Mouse (Mus musculus) CH12.LX (cell line): ENCODE data around the gene Tmod1. TPM values are rescaled to one million over a fixed set of nuclear protein-coding genes. Genes with fewer than 3 reads are reported as not detected.

ENCODE experiments used
- DNase-seq: peaks from one replicate; pipeline ENCODE4 v3.0.0-alpha.2; 2013; ENCODE audit errors: extremely low read depth
- H3K27ac ChIP-seq: 2 replicates; pipeline ENCODE4 v1.5.1; 2012; ENCODE audit warnings: low read depth, mild to moderate bottlenecking, control low read depth, moderate library complexity; ENCODE audit not compliant: insufficient read depth
- H3K27me3 ChIP-seq: replicated peaks from 2 replicates; pipeline ENCODE3; 2012; ENCODE audit warnings: inconsistent platforms
- H3K36me3 ChIP-seq, 2 experiments: replicated peaks in 1 of 2; 2 replicates each; pipeline versions ENCODE3 to v1.6.1; 2012; ENCODE audit warnings: inconsistent platforms in 1 of 2, low read length in 1 of 2, mild to moderate bottlenecking in 1 of 2, mixed read lengths in 1 of 2, moderate library complexity in 1 of 2; ENCODE audit not compliant: control insufficient read depth in 1 of 2, insufficient read depth in 1 of 2
- H3K4me1 ChIP-seq, 2 experiments: 2 replicates each; pipeline ENCODE4 v1.6.1; 2012; ENCODE audit warnings: inconsistent platforms in 1 of 2, moderate library complexity in 1 of 2; ENCODE audit not compliant: insufficient read depth in 2 of 2, control insufficient read depth in 1 of 2
- H3K4me2 ChIP-seq: 2 replicates; pipeline ENCODE4 v1.6.1; 2012; ENCODE audit warnings: low read depth, mild to moderate bottlenecking, control low read depth; ENCODE audit not compliant: poor library complexity, insufficient read depth, severe bottlenecking
- H3K4me3 ChIP-seq, 3 experiments: fragments of 150-350 bp in 1 of 3; sonication (generic) in 1 of 3; replicated peaks in 1 of 3; 2 replicates each; pipeline versions ENCODE3 to v1.5.1; 2011 to 2012; ENCODE audit warnings: low read depth in 2 of 3, low read length in 2 of 3, mild to moderate bottlenecking in 2 of 3, moderate library complexity in 2 of 3, control low read depth in 1 of 3, improper control_type of control experiment in 1 of 3, inconsistent platforms in 1 of 3, mixed read lengths in 1 of 3; ENCODE audit not compliant: poor library complexity in 1 of 3
- H3K79me2 ChIP-seq: replicated peaks from 2 replicates; pipeline ENCODE4 v1.6.1; 2012; ENCODE audit warnings: mild to moderate bottlenecking, moderate library complexity; ENCODE audit not compliant: control insufficient read depth, poor library complexity, insufficient read depth, severe bottlenecking; ENCODE audit errors: extremely low read depth
- H3K9ac ChIP-seq: 2 replicates; pipeline ENCODE4 v1.6.1; 2012; ENCODE audit warnings: low read depth, mild to moderate bottlenecking, control low read depth, moderate library complexity; ENCODE audit not compliant: insufficient read depth
- H3K9me3 ChIP-seq: replicated peaks from 2 replicates; pipeline ENCODE3; 2012; ENCODE audit warnings: low read length, inconsistent platforms, mixed read lengths
- BHLHE40 ChIP-seq: IDR thresholded peaks from 2 replicates; pipeline ENCODE4 v1.6.1; 2011; ENCODE audit warnings: mild to moderate bottlenecking, low read depth, low read length, improper control_type of control experiment
- E2F4 ChIP-seq: IDR thresholded peaks from 2 replicates; pipeline ENCODE4 v1.6.1; 2011; ENCODE audit warnings: low read depth, low read length, improper control_type of control experiment; ENCODE audit not compliant: insufficient replicate concordance
- ELF1 ChIP-seq: IDR thresholded peaks from 2 replicates; pipeline ENCODE4 v1.6.1; 2014; ENCODE audit warnings: low read depth, mild to moderate bottlenecking, inconsistent platforms, low read length, improper control_type of control experiment
- IRF4 ChIP-seq: IDR thresholded peaks from 2 replicates; pipeline ENCODE4 v1.6.1; 2014; ENCODE audit warnings: low read depth, mild to moderate bottlenecking, inconsistent platforms, low read length, improper control_type of control experiment
- JUND ChIP-seq: conservative IDR thresholded peaks from 2 replicates; pipeline ENCODE4 v1.6.1; 2011; ENCODE audit warnings: low read depth, low read length, improper control_type of control experiment
- MAX ChIP-seq: IDR thresholded peaks from 2 replicates; pipeline ENCODE4 v1.6.1; 2011; ENCODE audit warnings: low read length, improper control_type of control experiment
- MAZ ChIP-seq: IDR thresholded peaks from 2 replicates; pipeline ENCODE4 v1.6.1; 2012; ENCODE audit warnings: low read depth, mild to moderate bottlenecking, inconsistent platforms, low read length, improper control_type of control experiment, moderate library complexity
- MEF2A ChIP-seq: IDR thresholded peaks from 2 replicates; pipeline ENCODE4 v1.6.1; 2014; ENCODE audit warnings: low read depth, mild to moderate bottlenecking, inconsistent platforms, low read length, improper control_type of control experiment, borderline replicate concordance
- MXI1 ChIP-seq: IDR thresholded peaks from 2 replicates; pipeline ENCODE4 v1.6.1; 2011; ENCODE audit warnings: mild to moderate bottlenecking, low read depth, low read length, improper control_type of control experiment
- MYC ChIP-seq: IDR thresholded peaks from 2 replicates; pipeline ENCODE4 v1.6.1; 2011; ENCODE audit warnings: low read depth, mild to moderate bottlenecking, improper control_type of control experiment, low read length
- NELFE ChIP-seq: IDR thresholded peaks from 2 replicates; pipeline ENCODE4 v1.6.1; 2011; ENCODE audit warnings: low read depth, low read length, improper control_type of control experiment
- NRF1 ChIP-seq: IDR thresholded peaks from 2 replicates; pipeline ENCODE4 v1.6.1; 2014; ENCODE audit warnings: low read depth, mild to moderate bottlenecking, inconsistent platforms, low read length, improper control_type of control experiment, moderate library complexity
- PAX5 ChIP-seq: IDR thresholded peaks from 2 replicates; pipeline ENCODE4 v1.6.1; 2012; ENCODE audit warnings: low read length, inconsistent platforms, mixed read lengths
- POLR2A ChIP-seq: IDR thresholded peaks from 2 replicates; pipeline ENCODE4 v1.6.1; 2011; ENCODE audit warnings: low read depth, mild to moderate bottlenecking, improper control_type of control experiment, low read length
- POLR2AphosphoS2 ChIP-seq: IDR thresholded peaks from 2 replicates; pipeline ENCODE4 v1.6.1; 2011; ENCODE audit warnings: low read depth, low read length, improper control_type of control experiment
- RCOR1 ChIP-seq: conservative IDR thresholded peaks from 2 replicates; pipeline ENCODE4 v1.6.1; 2012; ENCODE audit warnings: low read depth, mild to moderate bottlenecking, inconsistent platforms, low read length, improper control_type of control experiment
- SIN3A ChIP-seq: IDR thresholded peaks from 2 replicates; pipeline ENCODE4 v1.6.1; 2012; ENCODE audit warnings: low read length, improper control_type of control experiment, inconsistent platforms
- SMC3 ChIP-seq: IDR thresholded peaks from 2 replicates; pipeline ENCODE4 v1.6.1; 2011; ENCODE audit warnings: low read depth, low read length, improper control_type of control experiment
- TBP ChIP-seq: conservative IDR thresholded peaks from 2 replicates; pipeline ENCODE4 v1.6.1; 2011; ENCODE audit warnings: low read depth, low read length, improper control_type of control experiment
- TCF12 ChIP-seq: IDR thresholded peaks from 2 replicates; pipeline ENCODE4 v1.6.1; 2014; ENCODE audit warnings: low read depth, mild to moderate bottlenecking, inconsistent platforms, low read length, improper control_type of control experiment
- UBTF ChIP-seq: IDR thresholded peaks from 2 replicates; pipeline ENCODE4 v1.6.1; 2012; ENCODE audit warnings: low read depth, mild to moderate bottlenecking, inconsistent platforms, low read length, improper control_type of control experiment, moderate library complexity
- USF2 ChIP-seq: conservative IDR thresholded peaks from 2 replicates; pipeline ENCODE4 v1.6.1; 2011; ENCODE audit warnings: low read depth, low read length, improper control_type of control experiment
- ZMIZ1 ChIP-seq: IDR thresholded peaks from 2 replicates; pipeline ENCODE4 v1.6.1; 2012; ENCODE audit warnings: low read depth, mild to moderate bottlenecking, inconsistent platforms, low read length, improper control_type of control experiment
- ZNF384 ChIP-seq: IDR thresholded peaks from 2 replicates; pipeline ENCODE4 v1.6.1; 2012; ENCODE audit warnings: low read depth, low read length, improper control_type of control experiment, inconsistent platforms
- dilution Hi-C: fragments of 300-500 bp; cut with MboI; formaldehyde crosslinking; loops from 2 replicates; pipeline ENCODE4 v1.14.3; 2020; ENCODE audit warnings: low sequenced_read_pairs; ENCODE audit not compliant: extremely low pct_unique_long_range_greater_than_20kb, extremely low pct_ligation_motif_present
- in situ Hi-C: fragments of 300-500 bp; cut with MboI; formaldehyde crosslinking; loops from 3 replicates; pipeline ENCODE4 v1.14.3; 2019; ENCODE audit warnings: low sequenced_read_pairs, low pct_ligation_motif_present, low pct_unique_long_range_greater_than_20kb, mixed read lengths
- polyA plus RNA-seq: library from polyadenylated mRNA; unstranded; fragments of >175 nt; gene quantifications from 2 replicates; pipeline ENCODE4 v1.2.1, GENCODE M21; 2012; ENCODE audit warnings: low read depth; ENCODE audit not compliant: insufficient read length
- total RNA-seq, 2 experiments: library from RNA; depleted of rRNA; stranded (reverse); fragments of 300-350 nt in 1 of 2; fragments of >200 nt in 1 of 2; gene quantifications; 2 replicates each; pipeline ENCODE4 v1.2.3; 2012 to 2014

Gene Tmod1
- total and polyA plus RNA-seq, 3 experiments: 0.93 to 3.1 (median 2.5) TPM

GRCm38 (mm10) chr4:46097591-46097990 is 58.9 kb downstream of the Tmod1 start:
- Histone ChIP-seq H3K9ac (no peak overlapping the region), H3K4me1 (peaks cover 33 to 53% of the 10 kb centered on the region in 2 experiments), H3K4me3 (no peak overlapping the region), H3K27me3 (no peaks in the 10 kb centered on the region), H3K27ac (no peak overlapping the region), H3K4me2 (no peak overlapping the region), H3K9me3 (no peaks in the 10 kb centered on the region), H3K36me3 (peaks cover 0 to 20% of the 10 kb centered on the region in 2 experiments), H3K79me2 (no peaks in the 10 kb centered on the region)
- TF ChIP-seq POLR2A (no peak), ZNF384 (no peak), MEF2A (no peak), POLR2AphosphoS2 (no peak), MAX (no peak), ELF1 (no peak), ZMIZ1 (no peak), RCOR1 (no peak), IRF4 (no peak), NELFE (no peak), PAX5 (no peak), TCF12 (no peak), MAZ (no peak), NRF1 (no peak), UBTF (no peak), SMC3 (no peak), E2F4 (no peak), JUND (no peak), USF2 (no peak)
- dilution Hi-C loops (no loop called here), in situ Hi-C loops (loop anchor here (5.0 kb wide), 1 partner anchor 50 kb away; no protein-coding TSS in a partner anchor)
- DNase-seq: no peak

- Histone ChIP-seq H3K4me2 (no peak overlapping the region), H3K9me3 (no peaks in the 10 kb centered on the region), H3K27ac (no peak overlapping the region), H3K9ac (no peak overlapping the region), H3K4me3 (no peak overlapping the region), H3K79me2 (no peaks in the 10 kb centered on the region), H3K4me1 (peaks cover 35 to 57% of the 10 kb centered on the region in 2 experiments), H3K27me3 (no peaks in the 10 kb centered on the region), H3K36me3 (peaks cover 0 to 17% of the 10 kb centered on the region in 2 experiments)
- no peak for TF ChIP-seq MYC
- no peak for TF ChIP-seq BHLHE40
- TF ChIP-seq MAX: no peak
- no peak for TF ChIP-seq NELFE
- no peak for TF ChIP-seq SIN3A
- no peak for TF ChIP-seq TBP
- no peak for TF ChIP-seq ZNF384
- TF ChIP-seq MXI1: no peak
- in situ Hi-C loops (loop anchor here (5.0 kb wide), 1 partner anchor 52 kb away; no protein-coding TSS in a partner anchor), dilution Hi-C loops (no loop called here)
- DNase-seq: no peak
Measured at GRCm38 (mm10) chr4:46099132-46099531, 60.4 kb downstream of the Tmod1 start.
